Mouse (Mus musculus) thymus, postnatal 4 days (tissue): ENCODE measurements around the gene Olig1.
A peak's percentile ranks its signal among the peaks of the same experiment; 100 is the strongest.

Source experiments
- DNase-seq: peaks from one replicate; pipeline ENCODE4 v3.0.0; 2021

The Olig1 gene

DNA sequence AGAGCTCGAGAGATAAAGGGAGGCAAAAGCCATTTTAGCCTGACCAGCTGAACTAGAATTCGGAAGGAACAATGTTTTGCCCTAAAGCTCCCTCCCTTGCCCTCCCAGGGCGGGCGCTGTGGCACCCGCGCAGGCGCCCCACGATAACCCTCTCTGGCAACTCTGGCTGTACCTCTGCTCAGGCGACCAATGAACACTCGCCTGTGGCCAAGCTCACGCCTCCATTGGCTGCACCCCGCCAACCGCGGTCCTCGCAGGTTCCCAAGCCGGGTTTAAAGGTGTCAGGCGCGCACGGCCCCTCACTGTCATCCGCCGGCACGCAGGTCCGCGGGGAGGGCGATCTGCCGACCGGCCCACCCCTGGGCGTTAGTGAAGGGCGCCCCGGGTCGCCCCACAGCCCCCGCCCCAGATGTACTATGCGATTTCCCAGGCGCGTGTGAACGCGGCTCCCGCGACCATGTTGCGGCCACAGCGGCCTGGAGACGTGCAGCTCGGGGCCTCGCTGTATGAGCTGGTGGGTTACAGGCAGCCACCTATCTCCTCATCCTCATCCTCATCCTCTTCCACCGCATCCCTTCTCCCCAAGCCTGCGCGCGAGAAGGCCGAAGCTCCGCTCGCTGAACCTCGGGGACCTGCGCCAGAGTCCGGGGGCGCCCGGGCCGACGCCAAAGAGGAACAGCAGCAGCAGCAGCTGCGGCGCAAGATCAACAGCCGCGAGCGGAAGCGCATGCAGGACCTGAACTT lies at the start of gene Olig1:
Gene Olig1, plus strand, starts transcription at position 305 of the 744 bp plus-strand sequence.
- DNase-seq, result peak; percentile 15

DNA sequence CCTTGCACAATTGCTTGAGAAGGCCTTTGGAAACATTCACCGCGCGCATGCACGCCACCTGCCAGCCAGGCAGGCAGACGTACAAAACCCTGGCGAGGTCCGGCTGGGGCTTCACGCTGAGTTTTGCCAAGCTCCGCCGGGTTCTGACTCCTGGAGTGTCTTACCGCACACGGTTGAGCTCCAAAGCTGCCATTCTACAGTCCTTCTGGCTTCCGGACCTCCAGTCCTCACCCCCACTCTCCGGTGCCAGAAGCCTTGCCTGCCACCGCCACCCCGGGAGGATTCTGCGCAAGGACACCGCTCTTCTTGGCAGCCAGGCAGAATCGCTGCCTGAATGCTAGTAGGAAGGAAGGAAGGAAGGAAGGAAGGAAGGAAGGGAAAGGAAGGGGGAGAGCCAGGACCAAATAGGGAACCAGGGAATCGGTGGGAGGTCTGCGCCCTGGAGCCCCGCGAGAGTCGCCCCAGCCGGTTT lies 47.4 kb upstream of the Olig1 start:
- DNase-seq, result peak; percentile 12

DNA sequence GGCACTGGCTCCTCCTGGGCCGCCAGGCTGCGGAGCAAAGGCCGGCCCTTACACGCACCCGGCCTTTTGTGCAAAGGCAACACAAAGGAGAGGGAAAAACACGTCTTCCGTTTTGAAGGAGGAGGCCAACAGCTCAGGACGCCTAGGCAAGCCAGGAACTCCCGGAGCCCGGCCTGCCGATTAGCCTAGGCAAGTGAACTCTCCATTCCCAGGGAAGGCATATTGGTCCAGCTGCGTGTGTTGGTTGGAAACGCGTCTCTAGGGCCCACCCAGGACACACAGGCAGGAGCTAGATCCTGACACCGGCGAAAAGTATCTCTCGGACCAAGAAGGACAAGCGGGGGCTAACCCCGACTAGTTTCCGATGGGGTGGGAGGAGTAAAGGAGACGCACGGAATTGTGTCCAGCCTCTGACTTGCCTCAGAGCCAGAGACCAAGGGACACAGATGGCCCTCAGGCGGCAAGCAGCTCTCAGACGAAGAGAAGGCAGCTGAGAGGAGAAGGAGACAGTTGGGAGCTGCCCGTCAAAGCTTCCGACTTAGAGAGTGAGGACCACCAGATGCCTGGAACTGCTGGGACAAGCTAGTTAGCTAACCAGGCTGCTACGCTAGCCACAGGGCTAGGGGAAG lies 46.8 kb upstream of the Olig1 start:
- no peak for DNase-seq

- DNase-seq, result no peak
These were observed 46.1 kb upstream of the Olig1 start for GRCm38 (mm10) chr16:91223327-91224067.

- DNase-seq, result no peak
These were observed 45.5 kb upstream of the Olig1 start for GRCm38 (mm10) chr16:91224068-91224402.

GRCm38 (mm10) chr16:91224481-91225232 lies 44.9 kb upstream of the Olig1 start:
- peak; percentile 56 for DNase-seq

DNA sequence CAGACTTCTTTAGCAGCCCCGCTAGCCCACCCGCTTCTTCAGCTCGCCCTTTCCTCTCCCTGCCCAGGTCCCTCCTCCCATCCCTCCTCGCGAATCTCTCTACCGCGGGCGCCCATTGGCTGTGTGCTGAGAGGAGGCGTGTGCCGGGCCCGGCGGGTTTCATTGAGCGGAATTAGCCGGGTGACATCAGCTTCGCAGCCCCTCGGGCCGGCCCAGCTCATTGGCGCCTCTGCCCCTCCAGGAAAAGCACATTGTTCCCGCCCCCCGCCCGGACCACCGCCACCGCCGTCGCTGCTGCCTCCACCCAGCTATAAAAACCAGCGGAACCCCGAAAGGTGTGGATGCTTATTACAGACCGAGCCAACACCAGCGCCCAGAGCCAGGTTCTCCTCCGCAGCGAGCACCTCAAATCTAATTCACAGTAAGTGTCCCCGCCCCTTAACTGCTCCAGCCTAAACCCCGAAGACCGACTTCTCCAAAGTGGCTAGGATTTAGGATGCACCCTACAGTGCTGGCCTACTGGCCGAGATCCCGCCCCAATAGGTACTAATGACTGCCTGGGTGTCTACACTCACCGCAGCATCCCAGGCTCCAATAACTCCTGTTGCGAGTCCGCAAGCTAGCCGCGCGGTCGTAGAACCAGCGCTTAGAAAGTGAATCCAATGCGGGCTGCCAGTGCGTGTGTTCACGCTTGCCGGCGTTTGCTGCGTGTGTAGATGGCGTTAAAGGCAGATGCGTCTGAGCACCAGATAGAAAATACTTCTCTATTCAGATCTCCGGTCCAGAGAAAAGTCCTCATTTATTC lies 44.1 kb upstream of the Olig1 start, which contains the start of gene Olig2:
Gene Olig2, plus strand, starts transcription at position 225 of the 805 bp plus-strand sequence.
- peak; percentile 34 for DNase-seq

- DNase-seq, result peak; percentile 21
These were observed 43.3 kb upstream of the Olig1 start for GRCm38 (mm10) chr16:91226038-91226882.

DNA sequence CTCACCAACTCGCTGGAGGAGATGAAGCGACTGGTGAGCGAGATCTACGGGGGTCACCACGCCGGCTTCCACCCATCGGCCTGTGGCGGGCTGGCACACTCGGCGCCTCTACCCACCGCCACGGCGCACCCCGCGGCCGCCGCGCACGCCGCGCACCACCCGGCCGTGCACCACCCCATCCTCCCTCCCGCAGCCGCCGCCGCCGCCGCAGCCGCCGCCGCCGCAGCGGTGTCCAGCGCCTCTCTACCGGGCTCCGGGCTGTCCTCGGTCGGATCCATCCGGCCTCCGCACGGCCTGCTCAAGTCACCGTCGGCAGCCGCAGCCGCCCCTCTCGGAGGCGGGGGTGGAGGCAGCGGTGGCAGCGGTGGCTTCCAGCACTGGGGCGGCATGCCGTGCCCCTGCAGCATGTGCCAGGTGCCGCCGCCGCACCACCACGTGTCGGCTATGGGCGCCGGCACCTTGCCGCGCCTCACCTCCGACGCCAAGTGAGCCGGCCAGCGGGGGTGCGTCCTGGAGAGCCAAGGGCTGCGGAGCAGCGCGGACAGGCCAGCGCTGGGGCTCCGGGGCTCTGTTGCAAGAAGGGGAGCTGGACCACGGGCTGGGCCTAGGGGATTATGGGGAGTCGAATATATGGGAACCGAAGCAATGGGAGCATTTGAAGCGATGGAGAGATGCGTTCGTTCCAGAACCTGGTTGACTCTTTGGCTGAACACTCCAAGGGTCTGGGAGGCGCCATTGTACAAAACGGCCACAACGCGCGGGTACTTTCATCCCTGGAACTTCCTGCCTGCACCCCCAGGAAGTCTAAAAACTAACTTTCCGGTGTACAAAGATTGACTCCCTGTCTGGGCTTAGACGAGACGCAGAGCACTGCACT lies 42.5 kb upstream of the Olig1 start:
- DNase-seq, result peak; percentile 45

DNA sequence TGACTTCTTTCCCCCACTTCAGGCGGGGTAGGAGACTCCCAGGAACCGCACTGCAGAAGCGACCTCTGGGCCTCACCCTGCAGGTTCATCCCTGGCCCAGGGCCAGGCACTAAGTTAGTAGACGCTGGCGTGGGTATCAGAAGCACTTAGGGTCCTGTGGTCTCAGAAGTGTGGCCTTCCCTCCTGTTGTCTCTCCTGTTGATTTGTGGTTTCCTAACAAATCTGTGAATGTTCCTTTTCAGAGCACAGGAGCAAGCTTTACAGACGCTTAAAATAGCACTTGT lies 41.9 kb upstream of the Olig1 start:
- no peak for DNase-seq

DNA sequence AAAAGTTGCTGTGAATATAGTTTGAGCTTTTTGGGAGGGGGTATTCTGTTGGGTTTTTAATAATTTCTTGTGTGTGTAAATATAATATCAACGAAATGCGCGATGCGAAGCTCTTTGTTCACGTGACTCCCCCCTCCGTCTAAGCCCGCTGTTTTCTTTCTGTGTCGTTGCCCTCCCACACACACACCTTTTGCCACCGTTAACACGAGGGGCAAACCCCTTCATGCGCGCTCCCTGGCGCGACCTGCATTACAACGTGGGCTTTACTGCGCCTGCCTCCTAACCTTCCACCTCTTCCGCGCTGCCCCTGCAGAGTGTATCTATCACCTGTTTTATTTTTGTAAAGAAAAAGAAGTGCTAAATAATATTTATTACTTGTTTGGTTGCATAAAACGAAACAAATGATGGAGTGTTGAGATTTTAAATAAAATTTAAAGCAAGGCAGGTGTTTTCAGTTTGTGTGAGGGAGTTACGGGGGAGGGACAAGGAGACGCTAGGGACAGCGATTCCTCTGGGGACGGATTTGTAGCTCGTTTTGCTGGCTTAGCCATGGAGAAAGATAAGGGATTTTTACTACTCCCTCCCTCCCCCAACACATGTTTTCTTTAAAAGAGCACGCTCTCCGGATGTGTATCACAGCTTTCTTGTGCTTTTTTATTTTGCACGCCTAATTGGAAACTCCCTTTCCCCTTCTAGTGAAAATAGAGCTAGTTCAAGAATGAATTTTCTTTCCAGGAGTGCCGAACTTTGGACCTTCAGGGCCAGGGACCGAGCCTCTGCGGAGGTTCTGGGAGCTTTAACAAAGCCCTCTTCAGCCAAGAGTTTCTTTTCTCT lies 41.1 kb upstream of the Olig1 start:
- peak; percentile 9 for DNase-seq

DNA sequence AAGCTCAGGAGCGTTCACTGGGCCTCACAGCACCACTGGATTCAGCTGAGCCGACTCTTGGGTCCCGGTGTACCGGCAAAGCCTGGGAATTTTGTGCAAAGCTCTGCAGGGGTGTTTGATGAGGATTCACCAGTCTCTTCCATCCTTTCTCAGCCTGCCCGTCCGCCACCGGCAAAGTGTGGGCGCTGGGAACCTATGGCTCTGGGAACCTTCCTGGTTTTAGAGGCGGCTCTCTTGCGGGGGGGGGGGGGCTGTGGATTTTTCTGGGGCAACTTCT lies 40.6 kb upstream of the Olig1 start:
- DNase-seq, result no peak

DNA sequence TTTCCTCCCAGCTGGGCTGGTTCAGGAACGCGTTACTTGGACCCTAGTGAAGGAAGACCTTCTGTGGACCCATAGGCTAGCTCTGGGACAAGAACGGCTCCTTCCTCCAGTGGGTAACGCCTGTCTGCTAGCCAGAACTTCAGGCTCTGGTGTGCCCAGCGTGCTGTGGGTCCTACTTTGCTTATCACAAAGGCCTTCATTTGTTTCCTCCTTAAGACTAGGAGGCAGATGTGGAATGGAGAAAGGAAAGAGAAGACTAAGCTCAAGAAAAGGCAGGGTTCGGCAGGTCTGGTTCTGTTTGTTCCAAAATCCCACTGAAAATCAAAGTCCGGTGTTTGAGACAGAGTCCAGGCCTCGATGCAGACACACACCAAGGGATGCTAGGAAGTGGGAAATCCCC lies 39.9 kb upstream of the Olig1 start:
- DNase-seq, result no peak

DNA sequence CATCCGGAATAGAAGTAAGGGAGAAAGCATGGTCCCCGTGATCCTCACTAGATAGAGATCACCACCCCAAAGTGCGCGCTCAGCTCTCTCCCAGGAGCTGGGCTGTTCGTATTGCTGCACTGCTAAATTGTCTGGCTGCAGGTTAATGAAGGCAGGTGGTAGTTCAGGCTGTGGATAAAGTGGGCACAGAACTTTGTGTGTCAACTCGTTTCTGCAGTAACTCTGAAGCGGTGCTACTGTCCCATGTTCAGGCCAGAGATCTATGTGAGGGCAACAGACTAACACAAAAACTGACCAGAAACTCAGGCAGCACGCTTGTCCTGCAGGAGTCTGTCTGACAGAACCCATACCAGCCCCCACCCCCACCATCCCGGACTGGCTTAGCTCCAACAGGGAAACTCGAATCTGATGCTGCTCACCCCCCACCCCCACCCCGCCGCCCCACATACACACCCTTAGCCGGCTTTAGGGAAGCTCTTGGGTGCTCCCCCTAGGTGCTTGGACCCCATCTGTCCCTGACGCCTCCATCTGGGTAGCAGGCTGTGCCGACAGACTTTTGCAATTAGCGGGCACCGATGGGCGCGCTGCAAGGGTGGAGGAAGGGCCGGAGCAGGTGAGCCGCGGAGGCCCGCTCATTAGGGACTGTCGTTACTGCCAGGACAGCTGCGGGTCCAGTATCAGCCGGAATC lies 37.6 kb upstream of the Olig1 start:
- DNase-seq, result no peak

GRCm38 (mm10) chr16:91232470-91233240 lies 36.9 kb upstream of the Olig1 start:
- no peak for DNase-seq

DNA sequence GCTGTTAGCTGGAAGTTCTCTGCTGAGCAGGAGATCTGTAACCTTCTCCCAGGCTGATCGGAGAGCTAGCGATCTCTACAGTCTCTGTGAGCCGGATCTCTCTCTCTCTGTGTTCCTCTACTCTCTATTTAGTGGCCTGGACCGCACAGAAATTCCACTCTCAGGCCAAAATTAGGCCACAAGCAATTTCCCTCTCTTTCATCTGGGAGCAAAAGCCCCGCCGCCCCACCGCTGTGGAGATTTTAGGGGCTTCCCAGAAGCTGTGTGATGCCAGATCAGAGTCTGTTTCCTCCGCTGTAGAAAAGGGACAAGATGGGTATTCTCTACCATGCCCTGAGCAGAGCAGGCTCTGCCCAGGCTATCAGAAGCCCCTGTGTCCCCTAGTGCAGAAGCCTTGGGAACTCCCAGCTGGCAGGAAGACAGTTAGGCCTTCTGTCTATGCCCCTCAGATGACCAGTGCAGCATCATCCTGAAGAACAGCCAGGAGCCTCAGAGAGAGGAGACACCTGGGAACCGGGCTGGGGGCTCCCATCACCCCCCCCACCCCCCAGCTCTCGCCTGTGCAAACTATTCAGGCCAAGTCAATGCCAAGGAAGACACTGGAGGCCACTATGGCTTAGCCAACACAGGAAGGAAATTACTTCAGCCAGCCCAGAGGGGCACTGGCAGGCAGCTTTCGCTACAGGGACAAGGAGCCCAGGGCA lies 36.2 kb upstream of the Olig1 start:
- no peak for DNase-seq

GRCm38 (mm10) chr16:91239024-91239423 lies 30.5 kb upstream of the Olig1 start:
- DNase-seq, result no peak

DNA sequence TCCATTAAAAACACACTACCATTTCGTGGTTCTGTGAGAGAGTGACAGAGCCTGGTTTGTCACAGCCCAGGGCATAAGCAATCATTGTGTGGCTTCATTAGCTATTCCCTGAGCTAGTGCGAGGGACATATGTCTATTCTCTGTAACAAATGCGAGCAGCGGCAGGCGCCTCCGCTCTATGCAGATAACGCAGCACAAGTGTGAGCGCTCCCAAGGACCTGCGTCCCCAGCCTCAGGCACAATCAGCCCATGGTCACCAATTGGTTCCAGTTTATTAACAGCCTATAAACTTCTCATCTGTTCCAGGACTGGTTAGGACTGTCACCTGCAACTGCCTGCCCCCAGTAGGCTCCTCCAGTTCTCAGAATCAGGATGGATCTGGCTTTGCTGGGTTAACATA lies 23.3 kb upstream of the Olig1 start:
- no peak for DNase-seq
